Mouse (Mus musculus) G1E (cell line): ENCODE data around the gene Ankmy1.

Source experiments
- CTCF ChIP-seq: IDR thresholded peaks from 2 replicates; pipeline ENCODE4 v1.5.1; 2012; ENCODE audit warnings: low read depth, low read length, inconsistent platforms, mixed read lengths
- TAL1 ChIP-seq: conservative IDR thresholded peaks from 2 replicates; pipeline ENCODE4 v1.6.1; 2012; ENCODE audit warnings: low read depth, low read length, inconsistent platforms, mixed read lengths

- TF ChIP-seq CTCF, result no peak
- no peak for TF ChIP-seq TAL1
Measured at GRCm38 (mm10) chr1:92874011-92874410, 28.7 kb downstream of the Ankmy1 start.
